ENCODE assay signal across 21 mouse cellular contexts in the genomic region with DNA sequence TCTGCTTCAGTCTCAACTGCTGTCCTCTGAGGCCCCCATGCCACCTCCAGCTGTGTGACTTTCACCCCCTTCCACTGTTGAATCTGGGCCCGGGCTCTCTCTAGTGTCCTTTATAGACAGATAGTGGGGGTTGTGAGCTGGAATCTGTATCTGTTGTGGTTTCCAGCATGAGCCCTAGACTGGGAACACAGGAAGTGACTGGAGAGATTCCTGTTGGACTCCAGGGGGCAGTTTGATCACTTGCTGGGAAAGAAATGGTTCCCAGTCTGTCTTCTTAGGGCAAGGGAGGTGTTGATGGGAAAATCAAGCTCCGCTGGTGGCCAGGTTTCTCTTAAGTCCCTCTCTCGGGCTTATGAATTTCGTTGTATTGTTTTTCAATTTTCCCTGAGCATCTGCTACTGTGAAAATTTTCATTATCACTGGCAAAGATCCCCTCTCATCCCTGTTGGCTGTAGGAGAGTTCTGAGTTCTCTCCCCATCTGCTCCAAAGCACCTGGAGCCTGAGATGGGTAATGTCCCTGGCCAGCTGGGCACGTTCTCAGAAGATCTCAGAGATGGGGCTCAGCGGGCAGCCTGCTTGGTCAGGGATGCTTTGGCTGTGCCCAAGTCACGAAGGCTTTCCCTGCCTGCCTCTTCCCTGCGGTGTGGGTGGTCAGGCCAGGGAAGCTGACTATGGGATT.
DNase-seq lines count a peak whose midpoint lies in the region; ATAC-seq lines count a peak whose summit lies in the region.
"Had no signal": no experiment of that assay in that cellular context is flagged by ENCODE, and none has a peak within 500 bp of the region (broad histone marks: within the 10 kb centered on the region; RNA-seq: fewer than 3 reads in every experiment).

No protein-coding gene starts in this region.

- 0 out of 2 replicates have a peak overlapping the region, but pooled peaks have one; percentile 5 for H3K27ac ChIP-seq in hindbrain, embryonic 15.5 days (replicated peaks)
- H3K27ac ChIP-seq in hindbrain, embryonic 10.5 days, result no peak overlapping the region; the same call in 1 of the 2 replicates
- H3K27ac ChIP-seq: heart, embryonic 10.5 days; hindbrain, embryonic 14.5 days; intestine, embryonic 15.5 days; kidney, postnatal 0 days; limb, embryonic 15.5 days; stomach, embryonic 15.5 days had no signal

- no peaks in the 10 kb centered on the region for H3K36me3 ChIP-seq in hindbrain, embryonic 15.5 days
- H3K36me3 ChIP-seq in hindbrain, embryonic 10.5 days, result no peaks in the 10 kb centered on the region
- H3K36me3 ChIP-seq: heart, embryonic 10.5 days; intestine, embryonic 15.5 days; limb, embryonic 15.5 days; stomach, embryonic 15.5 days had no signal

- H3K9ac ChIP-seq in hindbrain, embryonic 15.5 days, result no peak overlapping the region
- H3K9ac ChIP-seq: hindbrain, embryonic 14.5 days; intestine, embryonic 15.5 days; limb, embryonic 15.5 days; stomach, embryonic 15.5 days had no signal

- WGBS in hindbrain, embryonic 15.5 days, result 68% methylated on average over 8 of the region's 8 CpGs
- 80% methylated on average over 8 of the region's 8 CpGs for WGBS in hindbrain, embryonic 10.5 days

- H3K4me1 ChIP-seq in hindbrain, embryonic 15.5 days (replicated peaks), result peaks cover 26% of the 10 kb centered on the region
- H3K4me1 ChIP-seq in hindbrain, embryonic 10.5 days (replicated peaks), result peaks cover 22% of the 10 kb centered on the region
- H3K4me1 ChIP-seq: heart, embryonic 10.5 days; intestine, embryonic 15.5 days; limb, embryonic 15.5 days; stomach, embryonic 15.5 days had no signal

- H3K27me3 ChIP-seq in hindbrain, embryonic 15.5 days, result no peaks in the 10 kb centered on the region
- H3K27me3 ChIP-seq in hindbrain, embryonic 10.5 days (ENCODE audit: insufficient read depth, poor library complexity, severe bottlenecking), result no peaks in the 10 kb centered on the region
- H3K27me3 ChIP-seq: intestine, embryonic 15.5 days; stomach, embryonic 15.5 days had no signal

- no peak overlapping the region for H3K4me2 ChIP-seq in hindbrain, embryonic 15.5 days
- H3K4me2 ChIP-seq: hindbrain, embryonic 14.5 days; intestine, embryonic 15.5 days; limb, embryonic 15.5 days; stomach, embryonic 15.5 days had no signal

- no peak overlapping the region for H3K4me3 ChIP-seq in hindbrain, embryonic 15.5 days
- no peak overlapping the region for H3K4me3 ChIP-seq in hindbrain, embryonic 10.5 days
- H3K4me3 ChIP-seq: heart, embryonic 10.5 days; intestine, embryonic 15.5 days; limb, embryonic 15.5 days; stomach, embryonic 15.5 days had no signal

- ATAC-seq in hindbrain, embryonic 15.5 days (ENCODE audit: low FRiP score, low read depth), result no peak
- ATAC-seq: forebrain, embryonic 16.5 days; intestine, embryonic 15.5 days had no signal

- no peaks in the 10 kb centered on the region for H3K9me3 ChIP-seq in hindbrain, embryonic 15.5 days
- no peaks in the 10 kb centered on the region for H3K9me3 ChIP-seq in hindbrain, embryonic 10.5 days
- H3K9me3 ChIP-seq: heart, embryonic 10.5 days; intestine, embryonic 15.5 days; limb, embryonic 15.5 days; stomach, embryonic 15.5 days had no signal

- no peak for DNase-seq in hindbrain, embryonic 10.5 days (ENCODE audit: low spot score)
- peak; percentile 43 for DNase-seq in cerebellum, adult 18-20 months
- DNase-seq in cerebellum, adult 9-11 months, result peak; percentile 53
- peak; percentile 23 for DNase-seq in layer of hippocampus, adult 9-11 months
- no peak for DNase-seq in kidney, adult 18-20 months
- no peak for DNase-seq in thymus, postnatal 36 days
- DNase-seq: adrenal gland, postnatal 36 days; B cell, adult 2 months; embryo, embryonic 11 days; lung, postnatal 10 days; midbrain, embryonic 14.5 days; right cerebral cortex, postnatal 25 days; thymus, adult 18-20 months had no signal

Comparison
In these comparisons a context has a peak if more than half of its experiments do, and no peak if none do; other contexts are left out.
1. DNase-seq: peak in cerebellum, adult 18-20 months (2 of 2), cerebellum, adult 9-11 months (single experiment) and layer of hippocampus, adult 9-11 months (single experiment); none in hindbrain, embryonic 10.5 days (single experiment), kidney, adult 18-20 months (single experiment) and thymus, postnatal 36 days (0 of 2).